Mouse (Mus musculus): ENCODE measurements around the gene Cacng2. TPM values are rescaled to one million over a fixed set of nuclear protein-coding genes. Genes with fewer than 3 reads are reported as not detected.

Gene Cacng2
- total RNA-seq, 2 experiments from 2014 or later: 36.0 to 36.7 TPM

DNA sequence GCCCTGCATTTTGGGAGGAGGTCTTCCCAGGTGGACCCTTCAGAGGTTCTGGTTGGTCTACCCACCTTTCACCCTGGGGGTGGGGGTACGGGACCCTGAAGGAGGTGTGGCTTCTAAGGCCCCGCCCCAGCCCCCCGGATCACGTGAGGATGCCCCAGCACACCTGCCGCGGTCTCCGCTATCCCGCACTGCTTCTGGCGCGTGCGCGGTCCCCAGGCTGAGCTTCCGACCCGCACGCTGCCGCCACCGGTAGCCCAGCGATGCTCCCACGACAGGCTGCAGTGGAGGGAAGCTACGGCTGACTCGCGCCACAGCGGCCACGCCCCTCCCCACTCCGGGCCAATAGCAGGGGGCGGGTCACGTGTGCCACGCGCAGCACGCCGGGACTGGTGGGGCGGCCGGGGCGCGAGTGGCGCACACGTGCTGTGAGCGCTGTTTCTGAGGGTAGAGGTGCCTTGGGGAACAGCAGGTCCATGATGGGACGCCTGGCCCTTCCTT is 163.4 kb downstream of the Cacng2 start, which contains the start of gene Foxred2:
TSS of gene Foxred2 (minus strand) at position 319 of the 498 bp plus-strand sequence.
- peak; percentile 90 for DNase-seq
- intact Hi-C loops (cut with DNase I): no loop called here

DNA sequence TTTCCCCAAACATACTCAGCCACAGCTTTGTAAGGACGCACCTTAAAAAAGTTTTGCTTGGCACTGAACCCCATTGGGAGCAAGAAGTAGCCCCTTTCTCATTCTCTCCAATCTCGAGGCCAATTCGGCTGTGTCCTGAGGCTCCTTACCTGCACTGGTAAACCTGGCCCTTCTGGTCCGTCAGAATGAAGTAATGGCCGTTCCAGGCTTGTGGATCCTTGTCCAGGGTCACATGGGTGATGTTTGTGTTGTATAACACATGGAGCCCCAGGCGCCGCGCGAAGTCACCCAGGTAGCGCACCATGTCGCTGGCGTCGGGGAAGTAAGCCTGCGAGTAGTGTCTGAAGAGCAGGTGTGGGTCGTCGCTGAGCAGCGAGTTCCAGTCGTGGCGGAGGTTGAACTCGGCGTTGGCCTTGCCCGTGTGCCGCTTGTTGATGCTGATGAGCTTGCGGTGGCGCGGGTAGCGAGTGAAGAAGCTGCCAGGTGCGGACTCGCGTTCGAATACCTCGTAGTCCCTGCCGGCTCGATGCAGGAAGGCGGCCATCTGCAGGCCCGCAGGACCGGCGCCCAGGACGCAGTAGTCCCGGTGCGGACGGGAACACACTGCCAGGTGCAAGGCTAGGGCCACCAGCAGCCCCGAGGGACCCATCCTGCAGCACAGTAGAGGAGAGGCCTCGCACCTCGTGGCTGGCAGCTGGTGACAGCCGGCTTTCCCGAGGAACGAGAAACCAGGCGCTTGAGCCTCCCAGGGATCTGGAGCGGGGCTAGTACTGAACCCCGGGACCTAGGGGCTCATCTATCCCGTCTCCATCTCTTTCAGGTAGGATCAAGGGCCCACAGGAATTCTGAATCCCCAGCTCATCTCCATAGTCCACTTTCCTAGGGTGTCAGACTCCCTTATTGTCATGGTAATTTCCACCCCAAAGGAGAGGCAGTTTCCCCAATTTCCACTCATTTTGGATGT is 164.1 kb downstream of the Cacng2 start:
- DNase-seq: peak; percentile 52

DNA sequence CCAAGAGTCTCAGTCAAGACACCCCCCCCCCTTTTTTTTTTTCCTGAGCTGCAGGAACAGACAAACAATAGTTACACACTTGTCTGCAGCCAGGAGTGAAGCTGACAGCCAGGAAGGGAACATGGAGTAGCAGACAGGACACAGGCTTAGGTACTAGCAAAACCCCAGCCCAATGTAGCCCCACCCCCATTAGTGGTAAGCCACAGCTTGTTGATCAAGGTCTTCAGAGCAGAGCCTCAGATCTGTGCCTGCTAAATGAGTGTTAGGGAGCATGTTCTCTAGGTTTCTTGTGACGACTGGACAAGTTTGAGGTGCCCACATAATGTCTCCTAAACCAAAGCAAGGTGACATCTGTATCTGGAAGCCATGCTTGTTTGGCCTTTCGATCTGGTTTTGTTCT is 165.5 kb downstream of the Cacng2 start:
- DNase-seq: no peak
- intact Hi-C loops (cut with DNase I): no loop called here

More for the DNA sequence above, 164.1 kb downstream of the Cacng2 start:
- intact Hi-C loops (cut with DNase I): no loop called here

DNA sequence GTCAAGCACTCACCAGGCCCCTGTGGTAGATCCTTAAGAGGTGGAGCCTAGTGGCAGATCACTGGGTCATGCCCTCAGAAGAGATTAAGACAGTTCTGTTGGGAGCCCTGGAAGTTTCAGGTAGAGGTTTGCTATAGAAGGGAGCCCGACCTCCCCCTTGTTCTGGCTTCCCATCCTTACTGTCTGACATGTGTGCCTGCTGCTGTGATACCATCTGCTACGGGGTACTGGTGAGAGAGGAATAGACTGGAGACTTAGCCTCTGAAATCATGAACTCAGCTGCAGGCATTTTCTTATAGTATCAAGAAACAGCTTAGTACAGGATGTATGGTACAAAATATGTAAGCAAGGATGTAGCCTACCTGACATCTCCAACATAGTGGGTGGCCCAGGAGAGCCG is 166.9 kb downstream of the Cacng2 start:
- DNase-seq: no peak
- intact Hi-C loops (cut with DNase I): no loop called here

DNA sequence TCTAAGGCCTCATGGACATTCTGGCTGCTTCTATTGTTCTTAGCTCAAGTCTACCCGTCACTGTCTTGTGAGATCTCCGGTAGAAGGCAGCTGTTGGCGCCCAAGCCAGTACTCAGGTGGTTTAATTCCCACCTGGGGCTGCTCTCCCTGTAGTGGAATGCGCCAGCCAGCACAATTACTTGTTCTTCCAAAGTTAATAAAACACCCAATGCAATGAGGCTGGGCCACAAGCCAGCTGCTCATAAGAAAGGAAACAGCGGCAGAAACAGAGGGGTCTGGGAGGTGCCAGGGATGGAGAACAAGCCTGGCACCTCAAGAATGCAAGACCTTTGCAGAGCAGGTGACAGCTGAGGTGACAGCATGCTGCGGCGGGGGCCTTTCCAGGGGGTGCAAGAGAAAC is 170.8 kb downstream of the Cacng2 start:
- DNase-seq: no peak
- intact Hi-C loops (cut with DNase I): no loop called here

DNA sequence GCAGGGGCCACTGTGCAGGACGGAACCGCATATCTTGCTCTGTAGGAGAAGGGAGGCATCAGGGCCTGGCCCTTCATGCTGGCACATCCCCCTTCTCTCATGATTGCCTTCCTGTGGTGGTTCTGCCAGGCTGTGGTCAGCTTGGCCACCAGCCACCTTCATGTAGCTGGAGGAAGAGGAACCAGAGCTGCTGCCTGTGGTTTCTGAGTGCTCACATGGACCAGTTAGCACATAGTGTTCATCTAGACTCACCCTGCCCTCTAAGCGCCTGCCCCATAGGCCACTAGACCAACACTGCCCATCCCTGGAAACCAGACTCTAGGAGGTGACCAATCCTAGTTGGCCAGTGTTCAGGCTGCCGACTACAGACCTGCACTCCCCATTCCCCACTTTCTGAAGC is 174.1 kb downstream of the Cacng2 start:
- DNase-seq: no peak
- intact Hi-C loops (cut with DNase I): no loop called here

Other genes with a start within 250 kb of the Cacng2 start
- gene Txn2, start 191.0 kb downstream of the Cacng2 start, total RNA-seq (2021): 10 to 100 TPM; 91.0 to 92.4 TPM
- gene Foxred2, start 163.3 kb downstream of the Cacng2 start, total RNA-seq (2021): 10 to 100 TPM; 19.1 to 20.3 TPM
- gene Eif3d, start 149.2 kb downstream of the Cacng2 start, total RNA-seq (2021): 100 to 1,000 TPM; 130 to 141 TPM
- gene Ift27, start 54.1 kb upstream of the Cacng2 start, total RNA-seq (2021): 10 to 100 TPM; 39.9 to 41.0 TPM
- under 1 TPM; 0.40 to 0.89 TPM for gene Pvalb, start 86.4 kb upstream of the Cacng2 start, total RNA-seq (2021)
- gene Ncf4, start 124.8 kb upstream of the Cacng2 start, total RNA-seq (2021): 1 to 10 TPM in 1 of 2 experiments, under 1 TPM in 1; 0.81 to 1.5 TPM
- under 1 TPM; 0.46 TPM for gene Csf2rb2, start 185.7 kb upstream of the Cacng2 start, total RNA-seq (2021)
- gene Csf2rb, start 205.7 kb upstream of the Cacng2 start, total RNA-seq (2021): 1 to 10 TPM; 1.3 to 2.4 TPM